Mouse (Mus musculus): ENCODE results near the gene Cnnm3. TPM values are rescaled to one million over a fixed set of nuclear protein-coding genes. Genes with fewer than 3 reads are reported as not detected.

Cnnm3 gene
- total and polyA plus RNA-seq, 3 experiments: 4.2 to 9.9 TPM; not detected in 1

GRCm38 (mm10) chr1:36541844-36542243, 30.2 kb downstream of the Cnnm3 start:
- no peaks in the 10 kb centered on the region; a peak in 1 of 4 replicates for H3K36me3 ChIP-seq (ENCODE audit: control insufficient read depth in 1 of 2, insufficient read depth in 2 of 2, low read length in 2 of 2)
- no peaks in the 10 kb centered on the region for H3K9me3 ChIP-seq (replicated peaks; ENCODE audit: insufficient read depth, low read length)
- no peaks in the 10 kb centered on the region; a peak in 3 of 4 replicates for H3K4me1 ChIP-seq (ENCODE audit: control insufficient read depth in 1 of 2, insufficient read depth in 2 of 2, low read length in 2 of 2)
- no peak overlapping the region for H3K4me3 ChIP-seq (ENCODE audit: control insufficient read depth in 1 of 2, insufficient read depth in 1 of 2, low read depth in 2 of 2, low read length in 2 of 2)
- TF ChIP-seq POLR2A (IDR thresholded peaks at IDR 0.05; ENCODE audit: control insufficient read depth in 1 of 2, insufficient read depth in 1 of 2, low read depth in 1 of 2, low read length in 2 of 2, poor library complexity in 1 of 2): no peak
- TF ChIP-seq ZKSCAN1 (IDR thresholded peaks at IDR 0.05; ENCODE audit: low read depth, low read length): no peak
- TF ChIP-seq MEF2A (IDR thresholded peaks at IDR 0.05; ENCODE audit: extremely low read depth, insufficient replicate concordance, low read depth, low read length, poor library complexity, severe bottlenecking): no peak
- no peak for TF ChIP-seq SMC3 (IDR thresholded peaks at IDR 0.05; ENCODE audit: low read depth, low read length)
- TF ChIP-seq GATA1 (IDR thresholded peaks at IDR 0.05; ENCODE audit: low read depth, low read length): no peak
- no peak for TF ChIP-seq NELFE (IDR thresholded peaks at IDR 0.05; ENCODE audit: low read depth, low read length)
- H3K27me3 ChIP-seq (ENCODE audit: control insufficient read depth in 1 of 2, insufficient read depth in 2 of 2, low read length in 2 of 2): no peaks in the 10 kb centered on the region
- no peak overlapping the region for H3K27ac ChIP-seq (ENCODE audit: control insufficient read depth, low read depth, low read length)
- H3K9ac ChIP-seq (ENCODE audit: control insufficient read depth, low read depth, low read length, poor library complexity, severe bottlenecking): no peak overlapping the region
- DNase-seq (ENCODE audit: low read depth, low spot score): no peak
- H3K79me2 ChIP-seq (ENCODE audit: control insufficient read depth, insufficient read depth, low read length, poor library complexity): peaks cover 3% of the 10 kb centered on the region

DNA sequence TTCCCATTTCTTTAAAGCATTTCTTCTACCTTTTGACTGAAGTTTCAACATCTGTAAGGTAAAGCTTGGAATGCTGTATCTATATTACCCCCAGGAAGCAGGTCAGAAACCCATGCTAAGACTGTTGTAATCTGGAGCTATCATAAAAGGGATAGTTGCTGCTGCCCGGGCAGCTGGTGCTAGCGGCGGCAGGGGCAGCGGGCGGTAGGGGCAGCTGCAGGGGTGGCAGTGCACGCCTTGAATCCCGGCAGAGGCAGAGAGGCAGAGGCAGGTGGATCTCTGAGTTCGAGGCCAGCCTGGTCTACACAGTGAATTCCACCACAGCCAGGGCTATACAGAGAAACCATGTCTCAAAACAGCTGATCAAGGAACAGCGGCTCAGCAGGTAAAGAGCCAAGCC, 31.3 kb downstream of the Cnnm3 start:
- H3K9ac ChIP-seq (ENCODE audit: control insufficient read depth, low read depth, low read length, poor library complexity, severe bottlenecking): no peak overlapping the region
- H3K9me3 ChIP-seq (replicated peaks; ENCODE audit: insufficient read depth, low read length): no peaks in the 10 kb centered on the region
- H3K4me1 ChIP-seq (ENCODE audit: control insufficient read depth in 1 of 2, insufficient read depth in 2 of 2, low read length in 2 of 2): peaks cover 0 to 3% of the 10 kb centered on the region in 2 experiments; a peak in 3 of 4 replicates
- H3K36me3 ChIP-seq (ENCODE audit: control insufficient read depth in 1 of 2, insufficient read depth in 2 of 2, low read length in 2 of 2): no peaks in the 10 kb centered on the region; a peak in 1 of 4 replicates
- no peak overlapping the region for H3K4me3 ChIP-seq (ENCODE audit: control insufficient read depth in 1 of 2, insufficient read depth in 1 of 2, low read depth in 2 of 2, low read length in 2 of 2)
- TF ChIP-seq E2F4 (IDR thresholded peaks at IDR 0.05; ENCODE audit: borderline replicate concordance, low read depth, low read length) (no peak), ZMIZ1 (IDR thresholded peaks at IDR 0.05; ENCODE audit: low read depth, low read length) (no peak), SMC3 (IDR thresholded peaks at IDR 0.05; ENCODE audit: low read depth, low read length) (no peak), BHLHE40 (IDR thresholded peaks at IDR 0.05; ENCODE audit: borderline replicate concordance, low read depth, low read length) (no peak), RCOR1 (IDR thresholded peaks at IDR 0.05; ENCODE audit: low read depth, low read length) (no peak), MXI1 (IDR thresholded peaks at IDR 0.05; ENCODE audit: low read depth, low read length) (no peak), MYC (IDR thresholded peaks at IDR 0.05; ENCODE audit: low read depth, low read length) (no peak), KAT2A (conservative IDR thresholded peaks at IDR 0.05; ENCODE audit: low read depth, low read length) (no peak), UBTF (IDR thresholded peaks at IDR 0.05; ENCODE audit: borderline replicate concordance, insufficient read depth, low read depth, low read length) (no peak), MEF2A (IDR thresholded peaks at IDR 0.05; ENCODE audit: extremely low read depth, insufficient replicate concordance, low read depth, low read length, poor library complexity, severe bottlenecking) (no peak), ZC3H11A (IDR thresholded peaks at IDR 0.05; ENCODE audit: low read depth, low read length) (no peak), USF1 (IDR thresholded peaks at IDR 0.05; ENCODE audit: low read depth, low read length) (no peak), CTCF (IDR thresholded peaks at IDR 0.05 in 2 of 3, conservative IDR thresholded peaks at IDR 0.05 in 1 of 3; ENCODE audit: control insufficient read depth in 1 of 3, insufficient read depth in 1 of 3, low read depth in 2 of 3, low read length in 3 of 3, poor library complexity in 1 of 3, severe bottlenecking in 1 of 3) (no peak), NRF1 (IDR thresholded peaks at IDR 0.05; ENCODE audit: insufficient read depth, low read depth, low read length, poor library complexity, severe bottlenecking) (no peak), USF2 (IDR thresholded peaks at IDR 0.05; ENCODE audit: borderline replicate concordance in 1 of 2, insufficient read depth in 1 of 2, low read depth in 1 of 2, low read length in 2 of 2) (no peak), GABPA (IDR thresholded peaks at IDR 0.05; ENCODE audit: low read depth, low read length) (no peak), ELF1 (IDR thresholded peaks at IDR 0.05; ENCODE audit: low read depth, low read length) (no peak)
- H3K79me2 ChIP-seq (ENCODE audit: control insufficient read depth, insufficient read depth, low read length, poor library complexity): peaks cover 4% of the 10 kb centered on the region
- no peak overlapping the region for H3K27ac ChIP-seq (ENCODE audit: control insufficient read depth, low read depth, low read length)
- no peak for DNase-seq (ENCODE audit: low read depth, low spot score)
- H3K27me3 ChIP-seq (ENCODE audit: control insufficient read depth in 1 of 2, insufficient read depth in 2 of 2, low read length in 2 of 2): no peaks in the 10 kb centered on the region

All from MEL (cell line).